Mouse (Mus musculus): ENCODE measurements around the gene Dchs1. TPM values are rescaled to one million over a fixed set of nuclear protein-coding genes. Genes with fewer than 3 reads are reported as not detected.

Dchs1 gene
- total and polyA plus RNA-seq, 3 experiments: 0.08 to 0.11 TPM; not detected in 1

DNA sequence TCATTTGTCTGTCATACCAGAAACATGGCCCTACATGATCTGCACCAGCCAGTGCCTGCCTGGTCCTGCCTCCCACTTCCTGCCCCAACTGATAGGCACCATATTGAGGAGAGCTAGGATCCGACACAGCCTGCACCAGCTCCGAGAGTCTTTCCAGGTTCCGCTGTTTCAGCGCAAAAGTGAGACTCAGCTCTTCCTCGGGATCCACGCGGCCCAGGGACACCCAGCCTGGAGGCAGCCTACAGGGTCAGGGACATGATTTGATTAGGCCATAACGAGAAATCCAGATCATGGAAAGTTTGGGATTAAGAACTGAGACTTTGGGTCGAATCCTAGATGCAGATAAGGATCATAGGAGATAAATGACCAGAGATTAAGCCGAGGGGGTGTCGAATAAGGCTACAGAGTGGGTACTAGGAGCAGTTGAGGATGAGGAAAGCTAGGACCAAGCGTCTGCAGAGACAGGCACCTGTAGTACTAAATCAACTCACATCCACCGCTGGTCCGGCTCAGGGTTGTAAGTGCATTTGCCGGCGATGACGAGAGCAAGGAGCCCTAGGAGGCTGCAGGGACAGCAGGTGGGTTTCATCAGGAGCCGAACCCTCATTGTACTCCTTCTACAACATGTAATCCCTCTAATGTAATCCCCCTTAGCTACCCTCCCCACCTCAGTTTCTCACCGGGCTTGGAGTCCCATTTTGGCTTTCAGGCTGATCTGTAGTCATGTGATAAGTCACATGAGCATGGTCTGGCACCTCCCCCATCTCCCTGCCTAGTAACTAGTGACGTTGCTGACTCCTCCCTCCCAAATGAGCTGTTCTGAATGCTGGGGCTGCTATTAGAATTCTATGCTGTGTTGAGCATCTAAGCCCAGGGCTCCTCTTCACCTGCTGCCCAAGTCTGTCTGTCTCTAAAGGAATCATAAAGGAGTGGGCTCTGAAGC lies 35.7 kb downstream of the Dchs1 start, which contains the start of gene Tpp1:
Gene Tpp1, minus strand, starts transcription at position 745 of the 943 bp plus-strand sequence.
- Histone ChIP-seq H3K9ac (ENCODE audit: control insufficient read depth, low read depth, low read length, poor library complexity, severe bottlenecking) (peak within 1 kb of the TSS; percentile 77), H3K4me1 (ENCODE audit: control insufficient read depth in 1 of 2, insufficient read depth in 2 of 2, low read length in 2 of 2) (0 out of 4 replicates have a peak, but pooled peaks cover 0 to 10% of the 10 kb centered on the region in 2 experiments), H3K4me3 (ENCODE audit: control insufficient read depth in 1 of 2, insufficient read depth in 1 of 2, low read depth in 2 of 2, low read length in 2 of 2) (peak within 1 kb of the TSS; percentile 69 to 78), H3K27ac (ENCODE audit: control insufficient read depth, low read depth, low read length) (peak within 1 kb of the TSS; percentile 12; the same call in 1 of the 2 replicates), H3K79me2 (ENCODE audit: control insufficient read depth, insufficient read depth, low read length, poor library complexity) (peaks cover 2% of the 10 kb centered on the region; the same call in 1 of the 2 replicates), H3K36me3 (ENCODE audit: control insufficient read depth in 1 of 2, insufficient read depth in 2 of 2, low read length in 2 of 2) (no peaks in the 10 kb centered on the region), H3K27me3 (ENCODE audit: control insufficient read depth in 1 of 2, insufficient read depth in 2 of 2, low read length in 2 of 2) (no peaks in the 10 kb centered on the region), H3K9me3 (replicated peaks; ENCODE audit: insufficient read depth, low read length) (no peaks in the 10 kb centered on the region)
- TF ChIP-seq JUND (IDR thresholded peaks at IDR 0.05; ENCODE audit: low read depth, low read length): no peak
- TF ChIP-seq MYC (IDR thresholded peaks at IDR 0.05; ENCODE audit: low read depth, low read length): 0 out of 2 replicates have a peak, but pooled peaks have one; percentile 51
- no peak for TF ChIP-seq TBP (IDR thresholded peaks at IDR 0.05; ENCODE audit: low read depth, low read length)
- peak; percentile 80 for TF ChIP-seq HCFC1 (IDR thresholded peaks at IDR 0.05; ENCODE audit: low read depth, low read length)
- TF ChIP-seq POLR2A (IDR thresholded peaks at IDR 0.05; ENCODE audit: control insufficient read depth in 1 of 2, insufficient read depth in 1 of 2, low read depth in 1 of 2, low read length in 2 of 2, poor library complexity in 1 of 2): peak; percentile 43 to 70; a peak in 2 of 4 replicates
- peak; percentile 32 for TF ChIP-seq GATA1 (IDR thresholded peaks at IDR 0.05; ENCODE audit: low read depth, low read length)
- TF ChIP-seq NELFE (IDR thresholded peaks at IDR 0.05; ENCODE audit: low read depth, low read length): peak; percentile 62
- peak; percentile 95 for TF ChIP-seq SIN3A (IDR thresholded peaks at IDR 0.05; ENCODE audit: low read length)
- peak; percentile 93 to 99 for TF ChIP-seq USF2 (IDR thresholded peaks at IDR 0.05; ENCODE audit: borderline replicate concordance in 1 of 2, insufficient read depth in 1 of 2, low read depth in 1 of 2, low read length in 2 of 2)
- peak; percentile 80 for TF ChIP-seq ETS1 (IDR thresholded peaks at IDR 0.05; ENCODE audit: low read depth, low read length)
- TF ChIP-seq NRF1 (IDR thresholded peaks at IDR 0.05; ENCODE audit: insufficient read depth, low read depth, low read length, poor library complexity, severe bottlenecking): no peak
- TF ChIP-seq KAT2A (conservative IDR thresholded peaks at IDR 0.05; ENCODE audit: low read depth, low read length): no peak; the same call in 1 of the 2 replicates
- peak; percentile 58; the same call in 1 of the 2 replicates for TF ChIP-seq TCF12 (IDR thresholded peaks at IDR 0.05; ENCODE audit: low read depth, low read length)
- peak; percentile 99 for TF ChIP-seq USF1 (IDR thresholded peaks at IDR 0.05; ENCODE audit: low read depth, low read length)
- TF ChIP-seq BHLHE40 (IDR thresholded peaks at IDR 0.05; ENCODE audit: borderline replicate concordance, low read depth, low read length): peak; percentile 81
- peak; percentile 80 for TF ChIP-seq MXI1 (IDR thresholded peaks at IDR 0.05; ENCODE audit: low read depth, low read length)
- peak; percentile 93 for TF ChIP-seq MAX (IDR thresholded peaks at IDR 0.05; ENCODE audit: low read length)
- peak in 1 of 2 experiments; percentile 34; a peak in 1 of 4 replicates for TF ChIP-seq EP300 (IDR thresholded peaks at IDR 0.05; ENCODE audit: low read depth in 1 of 2, low read length in 2 of 2)
- TF ChIP-seq CHD2 (IDR thresholded peaks at IDR 0.05; ENCODE audit: low read length): peak; percentile 96
- 0 out of 2 replicates have a peak, but pooled peaks have one; percentile 29 for TF ChIP-seq ZMIZ1 (IDR thresholded peaks at IDR 0.05; ENCODE audit: low read depth, low read length)
- DNase-seq (ENCODE audit: low read depth, low spot score): peak; percentile 95
